Mouse (Mus musculus) yolk sac, embryonic 10.5 days (tissue): ENCODE data around the gene Itpkb.

ENCODE experiments used
- DNase-seq: peaks from one replicate; pipeline ENCODE4 v3.0.0-alpha.2; 2017; ENCODE audit warnings: low spot score

The Itpkb gene

GRCm38 (mm10) chr1:180314641-180315040 is 15.6 kb upstream of the Itpkb start:
- DNase-seq: no peak

GRCm38 (mm10) chr1:180315127-180315526 is 15.2 kb upstream of the Itpkb start:
- no peak for DNase-seq

- no peak for DNase-seq
Measured at GRCm38 (mm10) chr1:180317450-180317849, 12.8 kb upstream of the Itpkb start.

- DNase-seq: no peak
Measured at GRCm38 (mm10) chr1:180318407-180318806, 11.9 kb upstream of the Itpkb start.

- DNase-seq: peak; percentile 77
Measured at GRCm38 (mm10) chr1:180319895-180320294, 10.4 kb upstream of the Itpkb start.

- no peak for DNase-seq
Measured at GRCm38 (mm10) chr1:180322896-180323295, 7.4 kb upstream of the Itpkb start.

GRCm38 (mm10) chr1:180323491-180323890 is 6.8 kb upstream of the Itpkb start:
- no peak for DNase-seq

- DNase-seq: no peak
Measured at GRCm38 (mm10) chr1:180324271-180324670, 6.0 kb upstream of the Itpkb start.

- DNase-seq: no peak
Measured at GRCm38 (mm10) chr1:180328794-180329665, 1.3 kb upstream of the Itpkb start.

GRCm38 (mm10) chr1:180329706-180330105 is 579 bp upstream of the Itpkb start:
- DNase-seq: no peak

- peak; percentile 61 for DNase-seq
Measured at GRCm38 (mm10) chr1:180330707-180331545, 641 bp downstream of the Itpkb start.

- peak; percentile 29 for DNase-seq
Measured at GRCm38 (mm10) chr1:180331546-180332075, 1.3 kb downstream of the Itpkb start.

- peak; percentile 53 for DNase-seq
Measured at GRCm38 (mm10) chr1:180332076-180332927, 2.0 kb downstream of the Itpkb start.

GRCm38 (mm10) chr1:180332928-180333440 is 2.7 kb downstream of the Itpkb start:
- DNase-seq: no peak

GRCm38 (mm10) chr1:180333588-180333987 is 3.3 kb downstream of the Itpkb start:
- no peak for DNase-seq

GRCm38 (mm10) chr1:180334541-180334940 is 4.3 kb downstream of the Itpkb start:
- DNase-seq: no peak

GRCm38 (mm10) chr1:180335513-180336375 is 5.5 kb downstream of the Itpkb start:
- DNase-seq: no peak

- DNase-seq: no peak
Measured at GRCm38 (mm10) chr1:180338358-180338757, 8.1 kb downstream of the Itpkb start.

- no peak for DNase-seq
Measured at GRCm38 (mm10) chr1:180339143-180339542, 8.9 kb downstream of the Itpkb start.

- DNase-seq: no peak
Measured at GRCm38 (mm10) chr1:180342944-180343343, 12.7 kb downstream of the Itpkb start.
